Mouse (Mus musculus) ES-Bruce4 (cell line): ENCODE data around the gene Notch4. TPM values are rescaled to one million over a fixed set of nuclear protein-coding genes. Genes with fewer than 3 reads are reported as not detected.
A peak's percentile ranks its signal among the peaks of the same experiment; 100 is the strongest.

Experiments used
- H3K27ac ChIP-seq: 2 replicates; pipeline ENCODE4 v1.5.1; 2012; ENCODE audit warnings: low read length, inconsistent platforms; ENCODE audit not compliant: insufficient read depth
- H3K27me3 ChIP-seq: 2 replicates; pipeline ENCODE4 v1.6.1; 2012; ENCODE audit warnings: mild to moderate bottlenecking, low read length, inconsistent platforms; ENCODE audit not compliant: control insufficient read depth, poor library complexity, insufficient read depth, severe bottlenecking
- H3K36me3 ChIP-seq: 2 replicates; pipeline ENCODE4 v1.6.1; 2012; ENCODE audit warnings: inconsistent platforms, mild to moderate bottlenecking, low read length, moderate library complexity; ENCODE audit not compliant: control insufficient read depth, poor library complexity, insufficient read depth, severe bottlenecking
- H3K4me1 ChIP-seq: one replicate; pipeline ENCODE4 v1.8.1; 2011; ENCODE audit warnings: low read length; ENCODE audit not compliant: control insufficient read depth, insufficient read depth
- H3K4me3 ChIP-seq: 2 replicates; pipeline ENCODE4 v1.5.1; 2011; ENCODE audit warnings: low read depth, mild to moderate bottlenecking, low read length
- H3K9ac ChIP-seq: 2 replicates; pipeline ENCODE4 v1.6.1; 2012; ENCODE audit warnings: low read depth, mild to moderate bottlenecking, inconsistent platforms; ENCODE audit not compliant: poor library complexity, severe bottlenecking
- H3K9me3 ChIP-seq: replicated peaks from 2 replicates; pipeline ENCODE4 v1.6.1; 2012; ENCODE audit warnings: mild to moderate bottlenecking, low read length, inconsistent platforms; ENCODE audit not compliant: control insufficient read depth, poor library complexity, insufficient read depth, severe bottlenecking
- CTCF ChIP-seq: IDR thresholded peaks from one replicate; pipeline ENCODE4 v1.8.1; 2011; ENCODE audit warnings: low read depth, low read length
- EP300 ChIP-seq: IDR thresholded peaks from 2 replicates; pipeline ENCODE4 v1.6.1; 2011; ENCODE audit warnings: low read depth, low read length; ENCODE audit not compliant: insufficient read depth
- POLR2A ChIP-seq: IDR thresholded peaks from one replicate; pipeline ENCODE4 v1.8.1; 2011; ENCODE audit warnings: low read length; ENCODE audit not compliant: insufficient read depth
- polyA plus RNA-seq: library from polyadenylated mRNA; stranded (reverse); fragments of >200 nt; gene quantifications from 2 replicates; pipeline ENCODE4 v1.2.4, GENCODE M21; 2011; ENCODE audit warnings: low read depth; ENCODE audit not compliant: missing spikeins, insufficient read depth, insufficient read length

Gene Notch4
- polyA plus RNA-seq, 1 experiment: 7.0 TPM

- Histone ChIP-seq H3K27ac (no peak overlapping the region), H3K4me3 (no peak overlapping the region)
Observed at GRCm38 (mm10) chr17:34583397-34583796, 19.3 kb downstream of the Notch4 start.

GRCm38 (mm10) chr17:34583819-34584218 is 19.8 kb downstream of the Notch4 start:
- no peak overlapping the region for H3K4me3 ChIP-seq
- no peaks in the 10 kb centered on the region for H3K27me3 ChIP-seq
- TF ChIP-seq EP300 (no peak), CTCF (no peak), POLR2A (no peak)
- H3K4me1 ChIP-seq: peaks cover 4% of the 10 kb centered on the region
- no peak overlapping the region for H3K27ac ChIP-seq
- H3K9ac ChIP-seq: no peak overlapping the region
- no peaks in the 10 kb centered on the region for H3K9me3 ChIP-seq
- H3K36me3 ChIP-seq: no peaks in the 10 kb centered on the region

More at GRCm38 (mm10) chr17:34583397-34583796, 19.3 kb downstream of the Notch4 start:
- Histone ChIP-seq H3K4me1 (peaks cover 2% of the 10 kb centered on the region), H3K27me3 (no peaks in the 10 kb centered on the region), H3K36me3 (no peaks in the 10 kb centered on the region), H3K9ac (no peak overlapping the region), H3K9me3 (no peaks in the 10 kb centered on the region)
- TF ChIP-seq CTCF (no peak), POLR2A (no peak), EP300 (no peak)

GRCm38 (mm10) chr17:34585121-34585520 is 21.1 kb downstream of the Notch4 start:
- Histone ChIP-seq H3K36me3 (no peaks in the 10 kb centered on the region), H3K4me3 (no peak overlapping the region), H3K4me1 (peaks cover 6% of the 10 kb centered on the region), H3K27me3 (no peaks in the 10 kb centered on the region), H3K9ac (no peak overlapping the region), H3K27ac (no peak overlapping the region), H3K9me3 (no peaks in the 10 kb centered on the region)
- no peak for TF ChIP-seq CTCF
- TF ChIP-seq EP300: no peak
- no peak for TF ChIP-seq POLR2A

- Histone ChIP-seq H3K36me3 (no peaks in the 10 kb centered on the region), H3K27me3 (no peaks in the 10 kb centered on the region), H3K9ac (peak overlapping the region; percentile 80), H3K27ac (peak overlapping the region; percentile 68), H3K9me3 (no peaks in the 10 kb centered on the region), H3K4me3 (peak overlapping the region; percentile 71), H3K4me1 (peaks cover 11% of the 10 kb centered on the region)
- TF ChIP-seq CTCF (no peak), EP300 (no peak), POLR2A (no peak)
Observed at GRCm38 (mm10) chr17:34585877-34586771, 22.1 kb downstream of the Notch4 start.

GRCm38 (mm10) chr17:34586796-34587422 is 22.8 kb downstream of the Notch4 start:
- peak overlapping the region; percentile 71 for H3K4me3 ChIP-seq
- H3K27me3 ChIP-seq: no peaks in the 10 kb centered on the region
- no peaks in the 10 kb centered on the region for H3K9me3 ChIP-seq
- H3K4me1 ChIP-seq: peaks cover 11% of the 10 kb centered on the region
- H3K9ac ChIP-seq: peak overlapping the region; percentile 80
- H3K36me3 ChIP-seq: no peaks in the 10 kb centered on the region
- no peak for TF ChIP-seq CTCF
- peak; percentile 33 for TF ChIP-seq POLR2A
- TF ChIP-seq EP300: no peak
- H3K27ac ChIP-seq: peak overlapping the region; percentile 68

- Histone ChIP-seq H3K27ac (no peak overlapping the region), H3K4me1 (peaks cover 11% of the 10 kb centered on the region), H3K36me3 (no peaks in the 10 kb centered on the region), H3K27me3 (no peaks in the 10 kb centered on the region), H3K9ac (peak overlapping the region; percentile 80), H3K4me3 (peak overlapping the region; percentile 97), H3K9me3 (no peaks in the 10 kb centered on the region)
- peak; percentile 83 for TF ChIP-seq POLR2A
- no peak for TF ChIP-seq EP300
- no peak for TF ChIP-seq CTCF
Observed at GRCm38 (mm10) chr17:34587423-34587811, 23.3 kb downstream of the Notch4 start.
